Mouse (Mus musculus) urinary bladder, postnatal 4 days (tissue): ENCODE results near the gene Hlcs.
A peak's percentile ranks its signal among the peaks of the same experiment; 100 is the strongest.

Source experiments
- DNase-seq, 2 experiments: peaks; one replicate each; pipeline ENCODE4 v3.0.0; 2021 to 2022; ENCODE audit warnings: low spot score in 2 of 2

Hlcs gene

GRCm38 (mm10) chr16:94289138-94290072, 24.0 kb downstream of the Hlcs start:
- DNase-seq: no peak

GRCm38 (mm10) chr16:94287826-94288225, 25.5 kb downstream of the Hlcs start:
- no peak for DNase-seq

GRCm38 (mm10) chr16:94283972-94284371, 29.4 kb downstream of the Hlcs start:
- DNase-seq: no peak

GRCm38 (mm10) chr16:94270826-94271225, 42.5 kb downstream of the Hlcs start:
- no peak for DNase-seq

- peak; percentile 71 to 92 for DNase-seq
Observed at GRCm38 (mm10) chr16:94269635-94270034, 43.7 kb downstream of the Hlcs start.

GRCm38 (mm10) chr16:94268205-94268604, 45.2 kb downstream of the Hlcs start:
- no peak for DNase-seq

GRCm38 (mm10) chr16:94264611-94265010, 48.8 kb downstream of the Hlcs start:
- DNase-seq: peak in 1 of 2 experiments; percentile 40

- DNase-seq: peak in 1 of 2 experiments; percentile 56
Observed at GRCm38 (mm10) chr16:94262501-94262900, 50.9 kb downstream of the Hlcs start.

- DNase-seq: peak in 1 of 2 experiments; percentile 59
Observed at GRCm38 (mm10) chr16:94260938-94261630, 52.3 kb downstream of the Hlcs start.

GRCm38 (mm10) chr16:94258366-94259310, 54.7 kb downstream of the Hlcs start:
- peak; percentile 59 to 82 for DNase-seq

- no peak for DNase-seq
Observed at GRCm38 (mm10) chr16:94255592-94255991, 57.8 kb downstream of the Hlcs start.

GRCm38 (mm10) chr16:94255035-94255434, 58.3 kb downstream of the Hlcs start:
- no peak for DNase-seq

GRCm38 (mm10) chr16:94254415-94254891, 58.9 kb downstream of the Hlcs start:
- DNase-seq: no peak

GRCm38 (mm10) chr16:94253671-94254414, 59.5 kb downstream of the Hlcs start:
- DNase-seq: no peak

GRCm38 (mm10) chr16:94251756-94252155, 61.6 kb downstream of the Hlcs start:
- DNase-seq: no peak

- no peak for DNase-seq
Observed at GRCm38 (mm10) chr16:94250640-94251349, 62.6 kb downstream of the Hlcs start.

GRCm38 (mm10) chr16:94250136-94250535, 63.2 kb downstream of the Hlcs start:
- no peak for DNase-seq

GRCm38 (mm10) chr16:94249666-94250065, 63.7 kb downstream of the Hlcs start:
- DNase-seq: no peak

- no peak for DNase-seq
Observed at GRCm38 (mm10) chr16:94248721-94249120, 64.7 kb downstream of the Hlcs start.

GRCm38 (mm10) chr16:94246976-94247375, 66.4 kb downstream of the Hlcs start:
- no peak for DNase-seq
